Mouse (Mus musculus): ENCODE results near the gene Olfr1336. TPM values are rescaled to one million over a fixed set of nuclear protein-coding genes. Genes with fewer than 3 reads are reported as not detected.
"Not testable (repeated sequence)": the region's sequence is repeated elsewhere in the genome, so short reads cannot be mapped to it uniquely, and the experiment has no call there.

Olfr1336 gene
- not detected for total RNA-seq (2021)
- long read RNA-seq, experiment 1, result 0 reads
- long read RNA-seq, experiment 2, result 0 reads

GRCm38 (mm10) chr7:6455868-6456267 is at the start of gene Olfr1336:
TSS of gene Olfr1336 (plus strand) at chr7:6456168.
- DNase-seq, result no peak
- intact Hi-C loops (cut with DNase I), result no loop called here

DNA sequence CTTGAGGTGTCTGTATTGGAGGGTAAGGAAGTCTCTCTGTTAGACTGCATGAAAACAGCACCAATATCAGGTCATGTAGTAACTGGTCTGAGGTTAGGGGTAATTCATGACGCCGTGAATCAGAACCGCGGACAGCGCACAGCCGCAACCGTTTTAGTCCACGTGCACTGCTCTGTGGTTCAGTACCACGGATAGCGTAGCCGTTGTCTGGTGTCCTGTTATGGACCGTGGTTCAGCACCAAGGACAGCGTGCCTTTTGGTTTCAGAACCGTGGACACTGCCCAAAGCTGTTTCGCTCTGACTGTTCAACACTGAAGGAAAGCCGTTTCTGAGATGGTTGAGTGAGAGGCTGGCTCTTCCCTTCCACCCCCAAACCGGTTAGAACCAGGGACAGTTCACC is 45.9 kb upstream of the Olfr1336 start, which contains the start of gene Gm20715:
Gene Gm20715, plus strand, starts transcription at position 235 of the 400 bp plus-strand sequence.
- intact Hi-C loops (cut with DNase I), result loop anchor here (10.0 kb wide), 1 partner anchor 45 kb away; the partner anchor contains the start of gene Zfp78
- DNase-seq, result peak; percentile 95 to 97

DNA sequence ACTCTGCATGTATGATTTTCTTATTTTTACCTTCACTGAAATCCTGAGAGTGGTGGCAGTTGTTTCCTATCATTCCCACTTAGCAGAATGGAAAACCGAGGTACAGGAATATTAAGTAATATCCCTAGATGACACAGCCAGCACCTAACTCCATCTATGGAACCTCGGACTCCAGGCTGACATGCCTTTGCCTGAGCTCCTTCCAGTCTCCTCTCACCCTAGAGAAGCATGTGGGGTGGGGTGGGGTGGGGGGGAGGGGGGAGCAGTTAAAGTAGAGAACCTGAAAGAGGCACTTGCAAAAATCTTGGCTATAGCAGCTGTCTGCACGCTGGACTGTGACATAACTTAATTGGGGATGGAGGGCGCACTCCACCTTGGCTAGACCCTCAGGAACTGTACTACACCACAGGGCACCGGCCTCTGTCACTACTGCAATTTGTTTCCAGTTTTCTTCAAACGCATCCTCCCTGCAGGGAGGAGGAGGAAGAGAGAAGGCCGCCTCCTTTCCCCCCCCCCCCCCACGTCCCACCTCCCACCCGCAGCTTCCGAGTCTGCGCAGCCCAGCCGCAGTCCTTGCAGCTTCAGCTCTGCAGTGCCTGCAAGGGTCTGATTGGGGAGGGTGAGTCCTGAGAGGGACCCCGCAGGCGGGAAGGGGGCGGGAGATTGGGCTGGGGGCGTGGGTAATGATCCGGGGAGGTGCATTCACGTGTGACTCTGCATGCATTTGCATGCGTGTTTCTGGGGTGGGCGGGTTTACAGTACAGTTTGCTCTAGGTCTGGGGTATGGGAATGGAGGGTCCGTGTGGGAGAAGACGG is 41.1 kb upstream of the Olfr1336 start:
- DNase-seq, result no peak
- intact Hi-C loops (cut with DNase I), result loop anchor here (10.0 kb wide), 1 partner anchor 50 kb away; the partner anchor contains the start of gene Zfp78

- no peak for DNase-seq
- intact Hi-C loops (cut with DNase I), result loop anchor here (10.0 kb wide), 1 partner anchor 51 kb away; the partner anchor contains the start of gene Zfp78
Observed at GRCm38 (mm10) chr7:6415442-6415787, 40.6 kb upstream of the Olfr1336 start.

- no peak for DNase-seq
- intact Hi-C loops (cut with DNase I), result loop anchor here (10.0 kb wide), 1 partner anchor 55 kb away; the partner anchor contains the start of gene Zfp78
Observed at GRCm38 (mm10) chr7:6419894-6420293, 36.1 kb upstream of the Olfr1336 start.

DNA sequence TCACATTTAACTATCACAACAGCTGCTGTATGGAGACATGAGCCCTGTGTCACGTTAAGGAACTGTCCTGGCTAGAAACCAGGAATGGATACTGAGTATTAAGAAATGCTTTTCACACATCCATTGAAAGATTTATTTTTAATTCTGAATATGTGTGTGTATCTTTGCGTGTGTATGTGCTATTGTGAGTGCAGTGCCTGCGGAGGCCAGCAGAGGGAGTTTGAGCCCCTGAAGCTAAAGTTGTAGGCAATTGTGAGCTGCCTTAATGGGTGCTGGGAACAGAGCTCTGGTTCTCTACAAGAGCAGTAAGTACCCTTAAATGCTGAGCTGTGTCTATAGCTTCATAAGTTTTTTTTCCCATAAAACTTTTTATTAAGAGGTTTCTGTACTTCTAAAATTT is 26.6 kb upstream of the Olfr1336 start:
- intact Hi-C loops (cut with DNase I), result no loop called here

DNA sequence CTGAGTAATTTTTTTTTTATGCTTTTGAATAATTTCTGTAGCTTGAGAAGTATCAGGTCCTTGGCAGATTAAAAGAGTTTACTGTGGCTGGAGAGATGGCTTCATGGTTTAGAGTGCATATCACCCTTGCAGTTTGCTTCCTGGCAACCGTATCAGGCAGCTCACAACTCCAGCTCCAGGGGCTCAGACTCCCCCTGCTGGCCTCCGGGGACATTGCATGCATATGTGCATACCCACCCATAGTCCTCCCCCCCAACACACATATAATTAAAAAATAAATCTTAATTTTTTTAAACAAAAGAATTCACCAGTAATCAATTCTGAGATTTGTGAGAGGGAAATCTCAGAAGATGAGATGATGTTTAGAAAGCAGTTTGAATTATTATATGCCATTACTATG is 25.6 kb upstream of the Olfr1336 start:
- peak; percentile 13 to 28 for DNase-seq
- intact Hi-C loops (cut with DNase I), result loop anchor here (2.0 kb wide), 1 partner anchor 72 kb away; no protein-coding TSS in a partner anchor

More for the DNA sequence above, 26.6 kb upstream of the Olfr1336 start:
- DNase-seq, result no peak

DNA sequence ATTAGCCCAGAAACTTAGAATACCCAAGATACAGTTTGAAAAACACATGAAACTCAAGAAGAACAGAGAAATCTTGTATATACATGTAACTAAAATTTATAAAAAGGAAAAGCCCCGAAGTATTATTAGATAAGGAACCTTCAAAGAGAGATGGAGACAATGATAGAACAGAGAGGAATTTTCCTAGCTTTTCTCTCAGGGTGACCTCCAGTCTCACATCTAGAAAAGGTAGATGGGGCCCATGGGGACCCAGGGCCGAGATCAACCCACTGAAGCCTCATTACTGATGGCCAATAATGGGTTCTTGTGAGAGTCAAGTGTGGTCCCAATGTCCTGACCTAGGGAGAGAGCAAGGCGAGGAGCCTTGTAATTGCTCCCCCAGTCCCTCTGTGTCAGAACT is 17.6 kb upstream of the Olfr1336 start, which contains the start of gene Olfr1344:
Gene Olfr1344, plus strand, starts transcription at position 301 of the 400 bp plus-strand sequence.
- intact Hi-C loops (cut with DNase I), result loop anchor here (5.0 kb wide), 1 partner anchor 484 kb away; no protein-coding TSS in a partner anchor
- no peak for DNase-seq

DNA sequence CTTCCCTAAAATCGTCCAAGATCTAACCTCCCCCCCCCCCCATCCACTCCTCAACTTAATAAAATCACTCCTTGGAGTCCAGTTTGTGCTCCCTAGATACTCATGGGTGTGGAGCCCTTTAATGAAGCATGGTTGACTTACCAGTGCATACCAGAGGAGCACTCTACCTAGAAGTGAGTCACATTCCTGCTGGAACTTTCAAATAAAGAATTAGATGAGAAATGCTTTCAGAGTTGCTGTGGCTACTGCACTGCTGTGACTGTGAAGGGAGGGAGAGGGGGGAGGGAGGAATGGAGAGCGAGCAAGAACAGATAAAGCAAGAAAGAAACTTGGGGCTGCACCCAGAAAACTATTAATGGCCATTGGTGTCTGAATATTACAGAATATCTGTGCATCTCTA is 14.8 kb upstream of the Olfr1336 start:
- DNase-seq, result no peak
- intact Hi-C loops (cut with DNase I), result no loop called here

DNA sequence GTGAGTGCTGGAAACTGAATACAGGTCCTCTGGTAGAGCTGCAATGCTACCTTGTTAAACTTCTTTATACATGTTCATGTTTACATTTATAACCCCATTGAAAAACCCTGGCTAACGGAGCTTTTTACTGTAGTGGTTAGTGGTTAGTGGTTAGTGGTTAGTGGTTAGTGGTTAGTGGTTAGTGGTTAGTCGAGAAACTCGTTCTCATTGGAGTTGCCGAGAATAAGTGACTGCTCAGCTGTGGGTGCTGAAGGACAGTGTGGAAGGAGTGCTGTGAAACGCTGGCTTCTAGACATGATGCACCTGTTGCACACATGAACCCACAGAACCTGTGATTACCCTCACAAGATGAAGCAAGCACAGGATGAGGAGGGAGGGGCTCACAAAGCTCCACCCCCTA is 8.2 kb upstream of the Olfr1336 start:
- DNase-seq, result no peak
- intact Hi-C loops (cut with DNase I), result no loop called here

DNA sequence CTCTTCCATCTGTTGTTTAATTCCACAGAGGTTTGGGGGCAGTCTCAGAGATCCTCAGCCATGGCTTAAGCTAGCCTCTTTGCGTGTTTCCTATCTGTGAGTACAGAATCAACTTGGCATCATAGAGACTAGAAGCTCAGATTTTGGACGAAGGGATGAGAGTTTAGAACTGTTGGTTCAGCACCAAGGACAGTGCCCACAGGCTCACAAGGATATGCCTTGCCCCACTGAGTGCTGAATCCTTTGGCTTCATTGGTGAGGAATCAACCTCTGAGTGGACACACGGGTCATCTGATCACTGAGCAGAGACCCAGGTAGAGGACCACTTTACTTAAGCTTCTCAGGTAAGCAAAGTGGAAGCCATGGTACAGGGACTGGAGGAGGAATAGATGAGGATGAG is 431 bp downstream of the Olfr1336 start:
- intact Hi-C loops (cut with DNase I), result no loop called here
- DNase-seq, result no peak

DNA sequence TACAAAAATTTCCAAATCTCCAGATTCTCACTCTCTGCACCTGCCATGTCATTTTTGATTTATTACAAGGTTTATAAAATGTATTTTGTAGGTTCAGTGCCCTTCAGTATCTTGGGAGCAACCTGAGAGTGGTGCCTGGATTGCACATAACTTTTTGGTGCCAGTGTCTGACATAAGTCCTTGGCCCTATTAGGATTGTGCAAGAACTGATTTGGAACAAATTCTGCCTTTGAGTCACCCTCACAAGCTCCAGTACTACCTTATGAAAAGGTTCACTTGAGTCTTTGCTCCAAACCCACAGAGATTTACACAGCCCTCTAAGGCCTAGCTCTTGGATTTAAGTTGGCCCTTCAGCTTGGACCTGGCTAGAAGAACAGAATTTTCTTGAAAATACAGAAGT is 11.0 kb downstream of the Olfr1336 start, which contains the start of gene Olfr1346:
Gene Olfr1346, plus strand, starts transcription at position 151 of the 400 bp plus-strand sequence.
- no peak for DNase-seq
- intact Hi-C loops (cut with DNase I), result no loop called here

GRCm38 (mm10) chr7:6477633-6478032 is 21.7 kb downstream of the Olfr1336 start:
- intact Hi-C loops (cut with DNase I); DNase-seq: not testable (repeated sequence)

DNA sequence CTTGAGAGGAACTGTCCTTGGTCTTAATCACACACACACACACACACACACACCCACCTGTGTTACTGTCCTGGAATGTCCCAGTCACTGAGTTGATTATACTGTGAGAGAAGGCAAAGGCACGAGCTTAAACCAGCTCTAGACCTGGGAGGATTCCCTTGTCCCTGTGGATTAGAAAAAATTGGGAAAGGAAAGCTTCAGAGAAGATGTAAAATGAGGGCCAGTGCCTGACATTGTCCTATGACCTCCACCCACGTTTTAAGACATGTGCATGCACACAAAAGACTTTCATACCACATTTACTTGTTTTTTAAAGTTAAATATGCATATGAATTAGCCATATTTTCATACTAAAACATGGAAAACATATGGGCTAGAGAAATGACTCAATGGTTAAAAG is 30.9 kb downstream of the Olfr1336 start, which contains the start of gene Olfr5:
Gene Olfr5, minus strand, starts transcription at position 101 of the 400 bp plus-strand sequence.
- intact Hi-C loops (cut with DNase I), result no loop called here
- DNase-seq, result no peak

DNA sequence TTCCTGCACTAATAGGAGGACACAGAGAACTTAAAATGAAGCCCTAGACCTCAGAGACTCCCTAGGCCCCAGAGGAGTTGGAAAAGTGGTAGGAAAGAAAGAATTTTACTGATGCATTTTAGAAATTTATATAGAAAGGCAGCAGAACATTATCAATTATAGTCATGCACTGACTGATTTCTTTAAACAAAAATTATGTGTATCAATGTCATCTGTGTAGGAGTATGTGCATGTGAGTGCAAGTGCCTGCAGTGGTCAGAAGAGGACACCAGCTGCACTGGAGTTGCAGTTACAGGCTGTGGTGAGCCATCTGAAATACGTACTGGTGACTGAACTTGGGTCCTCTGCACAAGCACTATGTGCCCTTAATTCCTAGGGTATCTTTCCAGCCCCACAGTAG is 43.7 kb downstream of the Olfr1336 start, which contains the start of gene Olfr1347:
Gene Olfr1347, minus strand, starts transcription at position 101 of the 400 bp plus-strand sequence.
- DNase-seq, result no peak
- intact Hi-C loops (cut with DNase I), result no loop called here

- intact Hi-C loops (cut with DNase I), result no loop called here
- DNase-seq, result no peak
Observed at GRCm38 (mm10) chr7:6508648-6509047, 52.7 kb downstream of the Olfr1336 start, which contains the start of gene Olfr1348. TSS of gene Olfr1348 (minus strand) at chr7:6508748.

Other genes with a start within 250 kb of the Olfr1336 start
- gene Zscan5b, start 233.9 kb upstream of the Olfr1336 start, total RNA-seq (2021), result not detected
- gene Epp13, start 203.5 kb upstream of the Olfr1336 start, total RNA-seq (2021), result not detected
- 1 to 10 TPM; 3.2 to 3.5 TPM for gene Zfp667, start 169.6 kb upstream of the Olfr1336 start, total RNA-seq (2021)
- 1 to 10 TPM; 1.0 to 1.5 TPM for gene Zfp583, start 124.9 kb upstream of the Olfr1336 start, total RNA-seq (2021)
- under 1 TPM; 0.22 to 0.32 TPM for gene Gm3854, start 112.4 kb upstream of the Olfr1336 start, total RNA-seq (2021)
- 1 to 10 TPM; 2.2 to 2.4 TPM for gene Zfp78, start 92.9 kb upstream of the Olfr1336 start, total RNA-seq (2021)
- 1 to 10 TPM; 2.6 to 3.2 TPM for gene Zfp28, start 72.9 kb upstream of the Olfr1336 start, total RNA-seq (2021)
- not detected for gene Smim17, start 57.5 kb upstream of the Olfr1336 start, total RNA-seq (2021)
- not detected for gene Gm20715, start 45.9 kb upstream of the Olfr1336 start, total RNA-seq (2021)
- gene Olfr1344, start 17.5 kb upstream of the Olfr1336 start, total RNA-seq (2021), result not detected
- not detected for gene Olfr1346, start 10.9 kb downstream of the Olfr1336 start, total RNA-seq (2021)
- not detected for gene Olfr5, start 30.8 kb downstream of the Olfr1336 start, total RNA-seq (2021)
- gene Olfr1347, start 43.6 kb downstream of the Olfr1336 start, total RNA-seq (2021), result not detected
- gene Olfr1348, start 52.6 kb downstream of the Olfr1336 start, total RNA-seq (2021), result not detected
- not detected for gene Olfr1349, start 66.8 kb downstream of the Olfr1336 start, total RNA-seq (2021)
- not detected for gene Olfr1350, start 108.7 kb downstream of the Olfr1336 start, total RNA-seq (2021)
- 1 to 10 TPM; 4.9 to 5.8 TPM for gene Zim1, start 240.3 kb downstream of the Olfr1336 start, total RNA-seq (2021)